Mouse (Mus musculus) liver, postnatal 0 days (tissue): ENCODE data around the gene Snapc3.

ENCODE experiments used
- CTCF ChIP-seq: sonication (generic); IDR thresholded peaks from 2 replicates; pipeline ENCODE4 v1.5.1; 2016; ENCODE audit warnings: antibody characterized with exemption, low read depth
- EP300 ChIP-seq: IDR thresholded peaks from 2 replicates; pipeline ENCODE4 v1.6.1; 2016; ENCODE audit warnings: antibody characterized with exemption, low read depth, mild to moderate bottlenecking

DNA sequence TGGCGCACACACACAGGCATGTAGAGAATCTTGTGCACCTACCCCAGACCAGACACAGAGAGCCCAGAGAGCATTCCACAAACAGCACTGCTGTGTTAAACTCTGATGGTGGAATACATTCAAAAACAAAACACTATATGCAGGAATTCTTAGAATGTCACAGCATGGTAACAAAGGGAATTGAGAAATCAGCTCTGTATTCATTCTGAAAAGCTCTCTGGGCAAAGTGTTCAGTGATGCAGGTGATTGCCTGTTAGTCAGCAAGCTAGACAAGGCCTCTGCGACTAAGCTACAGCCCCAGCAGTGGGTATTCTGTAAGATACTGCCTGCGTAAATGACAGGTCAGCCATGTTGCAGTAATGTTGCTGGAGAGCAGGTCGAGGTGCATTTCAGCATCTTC lies 33.3 kb downstream of the Snapc3 start:
- TF ChIP-seq EP300 = no peak
- TF ChIP-seq CTCF = no peak
